Mouse (Mus musculus) megakaryocyte-erythroid progenitor cell, adult 5-6 weeks (primary cell): ENCODE measurements around the gene Pwp1. TPM values are rescaled to one million over a fixed set of nuclear protein-coding genes. Genes with fewer than 3 reads are reported as not detected.

Experiments
- total RNA-seq, 2 experiments: library from RNA; stranded (forward) in 1 of 2; stranded (reverse) in 1 of 2; fragments of 200-1000, 215-1000 nt in 1 of 2; fragments of >200 nt in 1 of 2; fragmentation: Nextera tagmentation in 1 of 2; gene quantifications; 2 replicates each; pipeline ENCODE4 v1.2.3; 2014 to 2017

The Pwp1 gene
- total RNA-seq, 2 experiments from 2014 or later = 55.2 to 76.9 TPM

Other genes with a start within 250 kb of the Pwp1 start
- 21.1 and 23.3 TPM in 2 replicates for gene Prdm4, start 87.6 kb downstream of the Pwp1 start, total RNA-seq (2014; fragmentation: Nextera tagmentation)
- 27.7 and 30.9 TPM in 2 replicates for gene Prdm4, start 87.6 kb downstream of the Pwp1 start, total RNA-seq (2017)
- not detected in 2 replicates for gene Ascl4, start 98.2 kb downstream of the Pwp1 start, total RNA-seq (2014; fragmentation: Nextera tagmentation)
- not detected in 2 replicates for gene Ascl4, start 98.2 kb downstream of the Pwp1 start, total RNA-seq (2017)
- 93.1 and 98.0 TPM in 2 replicates for gene Rtcb, start 128.3 kb downstream of the Pwp1 start, total RNA-seq (2014; fragmentation: Nextera tagmentation)
- gene Rtcb, start 128.3 kb downstream of the Pwp1 start, total RNA-seq (2017) = 175 and 178 TPM in 2 replicates
- 1.0 TPM in 1 of 2 replicates, not detected in the other for gene Bpifc, start 182.4 kb downstream of the Pwp1 start, total RNA-seq (2014; fragmentation: Nextera tagmentation)
- gene Bpifc, start 182.4 kb downstream of the Pwp1 start, total RNA-seq (2017) = 0.11 TPM in 1 of 2 replicates, not detected in the other
- 68.0 and 85.1 TPM in 2 replicates for gene Fbxo7, start 192.5 kb downstream of the Pwp1 start, total RNA-seq (2014; fragmentation: Nextera tagmentation)
- gene Fbxo7, start 192.5 kb downstream of the Pwp1 start, total RNA-seq (2017) = 30.3 and 37.0 TPM in 2 replicates